Mouse (Mus musculus) naive thymus-derived CD4-positive, alpha-beta T cell, adult 2 months (primary cell): ENCODE measurements at regions not wholly inside any gene's neighbourhood (a gene's known extent, or its start where the extent isn't known, plus 50 kb on each side); places are given as distances from the start of the nearest gene placed in this dataset.

ENCODE experiments used
- DNase-seq: peaks from one replicate; pipeline ENCODE4 v3.0.0-alpha.2; 2011; ENCODE audit warnings: low read depth

DNA sequence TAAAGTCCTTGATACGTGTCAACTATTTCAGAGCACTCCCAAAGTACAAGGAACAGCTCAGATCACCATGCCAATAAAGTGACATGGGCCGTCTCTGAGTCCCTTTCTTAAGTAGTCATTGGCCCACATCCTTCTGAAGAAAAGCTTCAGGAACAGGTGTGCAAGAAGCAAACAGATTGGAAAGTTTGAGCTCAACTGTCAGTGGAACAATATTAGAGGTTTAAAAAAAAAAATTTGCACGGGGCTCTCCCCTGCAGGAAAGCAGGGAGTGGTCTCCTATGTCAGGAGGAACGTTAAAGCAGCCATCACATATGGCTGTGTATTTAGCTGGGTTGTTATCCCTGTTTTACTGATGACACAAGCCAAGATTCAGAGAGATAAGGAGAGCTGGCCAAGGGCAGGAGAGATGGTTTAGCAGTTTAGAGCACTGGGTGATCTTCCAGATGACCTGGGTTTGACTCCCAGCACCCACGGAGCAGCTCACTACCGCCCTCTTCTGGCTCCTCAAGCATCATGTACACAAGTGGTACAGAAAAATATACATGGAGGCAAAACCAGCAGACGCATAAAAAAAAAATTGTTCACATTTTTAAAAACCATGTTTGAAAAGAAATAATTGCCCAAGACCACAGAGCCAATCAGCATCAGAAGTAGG, 318.3 kb upstream of the Clint1 start:
- DNase-seq = no peak

DNA sequence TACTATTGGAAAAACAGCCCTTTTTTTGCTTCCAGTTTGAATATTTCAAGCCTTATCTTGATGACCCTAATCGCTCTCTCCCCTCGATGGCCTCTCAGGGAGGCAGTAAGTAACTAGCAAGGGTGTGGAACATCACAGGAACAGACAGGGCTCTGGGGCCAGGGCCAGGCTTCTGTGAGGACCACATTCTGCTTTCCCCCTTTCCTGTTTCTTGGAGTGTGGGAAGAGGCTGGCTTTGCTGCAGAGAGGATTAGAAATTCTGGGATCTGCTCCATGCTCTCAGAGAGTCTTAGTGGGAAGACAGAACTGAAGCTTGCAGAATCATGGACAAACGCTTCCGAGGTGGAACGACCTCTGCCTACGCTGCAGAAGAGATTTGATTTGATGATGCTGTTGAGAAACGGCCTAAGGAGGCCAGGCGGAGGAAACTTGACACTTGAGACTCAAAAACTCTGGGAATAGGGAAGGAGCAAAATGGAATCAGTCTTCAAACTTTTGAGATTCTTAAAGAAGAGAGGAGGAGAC, 316.3 kb upstream of the Clint1 start:
- no peak for DNase-seq

DNA sequence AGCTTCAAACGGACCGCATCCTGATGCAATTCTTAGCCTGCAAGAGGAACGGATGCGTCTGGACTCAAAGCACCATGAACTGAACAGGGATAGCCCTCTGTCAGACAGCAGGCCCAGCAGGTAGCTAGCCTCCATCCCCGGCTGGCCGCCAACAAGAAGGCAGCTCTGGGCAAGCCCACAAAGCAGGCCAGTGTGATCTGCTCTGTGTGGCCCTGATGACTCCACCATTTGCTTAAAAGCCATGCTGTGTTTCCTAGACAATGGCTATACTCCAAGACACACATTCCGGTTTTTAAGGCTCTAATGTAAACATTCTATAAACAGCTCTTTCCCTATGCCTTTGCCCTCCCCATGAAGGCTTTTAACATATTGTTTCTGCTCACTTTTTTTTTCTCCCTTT, 313.8 kb upstream of the Clint1 start:
- no peak for DNase-seq

DNA sequence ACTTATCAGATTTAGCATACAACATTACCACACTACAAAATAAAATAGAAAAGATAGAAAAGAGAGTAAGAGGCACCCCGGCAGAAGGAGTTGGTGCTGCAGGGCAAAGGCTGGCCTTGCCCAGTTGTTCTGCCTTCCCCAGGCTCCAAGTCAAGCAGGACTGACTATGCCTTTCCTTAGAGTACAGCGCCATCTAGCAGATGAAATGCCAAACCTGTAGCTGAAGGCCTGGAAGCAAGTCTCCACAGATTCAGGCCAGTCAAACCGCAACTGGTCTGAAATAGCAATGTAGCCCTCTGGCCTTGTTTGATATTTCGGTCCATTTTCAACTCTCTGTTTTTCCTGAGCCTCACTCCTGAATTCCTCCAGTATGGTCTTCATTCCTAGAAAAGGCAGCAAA, 312.4 kb upstream of the Clint1 start:
- no peak for DNase-seq

DNA sequence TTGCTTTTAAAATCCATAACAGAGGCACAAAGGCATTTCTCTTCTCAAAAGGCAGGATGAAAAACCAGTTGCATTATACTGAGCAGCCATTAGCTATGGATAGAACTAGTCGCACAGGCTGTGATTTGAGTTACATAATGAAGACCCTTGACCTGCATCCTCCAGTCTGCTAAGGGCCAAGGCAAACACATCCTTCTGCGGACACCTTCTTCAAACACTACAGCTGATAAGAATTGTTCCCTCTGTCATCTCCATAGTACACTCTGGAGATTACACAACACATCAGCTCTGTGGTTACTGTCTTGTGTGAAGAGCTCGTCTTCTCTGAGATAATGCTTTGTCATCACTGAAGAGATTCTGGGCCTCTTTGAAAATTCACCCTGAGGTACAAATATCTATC, 307.3 kb upstream of the Clint1 start:
- no peak for DNase-seq

DNA sequence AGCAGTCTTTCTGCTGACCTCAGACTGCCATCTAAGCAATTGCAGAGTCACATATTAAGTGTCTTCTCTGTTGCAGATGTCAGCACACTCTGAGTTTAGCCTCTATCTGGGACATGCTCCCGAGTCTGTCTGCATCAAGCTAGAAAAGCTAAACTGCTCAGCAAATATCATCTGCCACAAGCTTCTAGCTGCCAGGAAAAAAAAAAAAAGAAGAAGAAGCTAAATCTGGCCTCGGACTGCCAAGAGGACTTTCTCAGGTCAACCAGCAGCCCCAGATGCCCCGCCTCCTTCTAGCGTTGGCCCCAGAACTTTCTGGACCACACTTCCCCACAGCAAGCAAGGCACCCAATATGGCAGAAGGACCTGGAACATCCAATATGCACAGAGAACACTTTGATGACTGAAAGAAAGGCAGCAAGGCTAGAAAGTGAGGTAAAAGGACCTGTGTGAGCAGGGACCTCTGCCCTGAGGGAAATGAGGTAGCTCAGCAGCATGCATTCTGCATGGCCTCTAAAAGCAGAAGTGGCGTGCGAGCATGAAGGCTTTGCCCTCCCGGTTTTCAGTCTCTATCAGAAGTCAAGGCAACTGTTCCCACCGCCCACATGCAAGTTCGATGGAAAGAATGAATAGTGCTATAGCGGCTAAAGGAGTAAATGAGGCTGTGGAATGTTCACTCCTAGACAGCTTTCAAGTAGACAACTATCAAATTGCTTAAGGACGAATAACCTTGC, 305.8 kb upstream of the Clint1 start:
- no peak for DNase-seq

DNA sequence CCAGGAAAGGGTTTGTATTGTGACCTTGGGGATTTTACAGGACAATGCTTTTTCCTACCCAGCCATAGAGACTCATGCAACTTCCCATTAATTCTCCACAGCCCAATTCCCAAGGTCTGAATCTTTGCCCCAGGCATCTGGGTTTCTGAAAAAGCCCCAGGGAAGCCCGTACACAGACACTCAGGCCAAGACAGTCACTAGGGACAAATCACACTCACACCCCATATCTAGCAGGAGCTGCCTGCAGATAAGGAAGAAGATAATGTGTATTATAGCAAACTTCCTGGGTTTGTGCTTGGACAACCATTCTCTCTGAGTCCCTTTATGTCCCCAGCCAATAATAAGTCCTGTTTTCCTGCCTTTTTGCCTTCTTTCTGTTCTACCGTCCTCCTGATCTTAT, 305.0 kb upstream of the Clint1 start:
- DNase-seq = no peak

DNA sequence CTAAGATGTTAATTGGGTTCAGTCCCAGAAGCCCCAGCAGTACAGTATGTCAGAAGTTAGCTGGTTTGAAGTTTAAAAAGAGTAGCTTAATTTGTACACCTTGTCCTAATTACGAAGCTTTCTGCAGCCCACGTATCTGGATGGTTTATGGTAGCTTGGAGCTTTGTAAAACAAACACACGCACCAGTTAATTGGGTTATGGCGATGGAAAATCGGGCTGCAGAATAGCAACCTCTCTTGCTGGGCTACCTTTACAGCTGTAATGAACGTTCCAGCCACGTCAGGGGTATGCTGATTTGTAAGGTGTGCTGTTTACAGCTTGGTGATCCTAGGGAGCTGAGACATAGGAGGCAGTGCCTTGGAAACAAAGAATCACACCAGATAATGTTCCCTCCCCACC, 301.5 kb upstream of the Clint1 start:
- no peak for DNase-seq

DNA sequence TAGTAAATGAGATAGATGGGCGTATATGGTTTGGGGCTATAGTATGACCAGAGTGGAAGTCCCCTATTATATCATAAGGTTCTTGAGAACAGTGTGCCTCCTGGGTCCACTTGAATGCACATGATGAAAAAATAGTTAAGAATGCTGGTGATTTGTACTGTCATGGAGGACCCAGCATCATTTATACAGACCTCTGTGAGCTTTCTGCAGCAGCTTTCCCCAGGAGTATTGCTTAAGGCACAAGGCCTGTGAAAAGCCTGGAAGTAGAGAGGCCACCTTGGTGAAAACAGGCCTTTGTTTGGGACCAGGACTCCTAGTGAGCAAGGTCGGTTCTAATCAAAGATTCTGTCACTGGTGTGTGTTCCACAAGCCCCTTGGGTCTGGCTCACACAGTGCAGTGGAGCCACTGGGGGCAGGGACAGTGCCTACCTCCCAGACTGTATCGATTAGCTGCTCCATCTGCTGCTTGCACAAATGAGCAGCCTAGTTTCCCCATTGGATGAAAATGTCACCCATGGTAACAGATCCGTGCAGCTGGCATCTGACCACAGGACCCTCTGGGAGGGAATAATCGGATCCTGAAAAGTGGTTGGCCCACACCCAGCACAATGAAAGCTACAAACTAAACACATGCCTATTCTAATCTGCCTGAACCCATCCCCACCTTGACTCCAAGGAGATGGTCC, 274.2 kb upstream of the Clint1 start:
- no peak for DNase-seq

DNA sequence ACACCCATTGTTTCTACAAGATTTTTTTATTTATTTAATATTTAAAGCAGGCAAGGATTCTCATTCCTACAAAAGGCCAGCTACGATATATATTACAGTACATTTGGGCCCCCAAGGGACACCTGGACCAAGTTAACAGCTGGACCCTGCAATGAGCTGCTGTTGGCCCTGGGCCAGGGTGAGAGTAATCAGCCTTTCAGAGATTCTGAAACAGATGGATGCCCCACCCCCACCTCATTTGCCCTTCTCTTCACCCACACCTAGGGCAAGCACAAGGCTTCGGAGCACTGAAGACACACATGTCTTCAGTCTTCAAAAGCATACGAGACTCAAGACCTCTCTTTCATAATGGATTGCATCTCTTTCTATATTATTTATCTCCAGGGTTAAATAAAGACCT, 259.5 kb upstream of the Clint1 start:
- no peak for DNase-seq

DNA sequence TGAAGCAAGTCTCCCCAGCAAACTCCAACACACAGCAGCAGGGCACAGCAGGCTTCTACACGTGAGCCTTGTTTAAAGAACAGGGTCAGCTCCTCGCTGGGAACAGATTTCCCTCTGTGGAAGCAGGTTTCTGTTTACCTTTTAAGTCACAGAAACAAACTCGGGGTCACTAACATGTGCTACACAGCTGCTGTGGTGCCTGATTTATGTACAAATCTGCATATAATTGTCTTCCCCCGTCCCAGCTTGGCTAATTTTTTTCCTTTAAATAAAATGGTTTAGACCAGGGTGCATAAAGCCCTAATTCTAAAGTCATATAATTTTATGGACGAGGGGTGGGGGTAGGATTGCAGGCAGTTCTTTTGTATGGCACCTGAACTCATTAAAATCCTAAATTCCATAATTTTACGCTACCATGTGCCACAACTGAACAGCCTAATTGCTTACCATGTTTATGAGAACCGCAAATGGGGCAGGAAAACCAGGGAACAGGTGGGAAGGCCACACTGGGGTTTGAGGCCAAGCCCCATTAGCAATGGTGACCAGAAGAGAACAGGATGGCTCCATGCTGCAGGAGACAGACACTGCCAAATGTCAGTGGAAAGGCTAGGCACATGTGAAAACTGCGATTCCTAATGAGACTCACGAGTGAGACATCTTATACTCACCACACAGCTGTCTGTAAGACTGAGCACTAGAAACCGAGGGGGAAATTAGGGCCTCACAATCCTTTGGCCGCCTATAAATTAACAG, 258.8 kb upstream of the Clint1 start:
- no peak for DNase-seq

DNA sequence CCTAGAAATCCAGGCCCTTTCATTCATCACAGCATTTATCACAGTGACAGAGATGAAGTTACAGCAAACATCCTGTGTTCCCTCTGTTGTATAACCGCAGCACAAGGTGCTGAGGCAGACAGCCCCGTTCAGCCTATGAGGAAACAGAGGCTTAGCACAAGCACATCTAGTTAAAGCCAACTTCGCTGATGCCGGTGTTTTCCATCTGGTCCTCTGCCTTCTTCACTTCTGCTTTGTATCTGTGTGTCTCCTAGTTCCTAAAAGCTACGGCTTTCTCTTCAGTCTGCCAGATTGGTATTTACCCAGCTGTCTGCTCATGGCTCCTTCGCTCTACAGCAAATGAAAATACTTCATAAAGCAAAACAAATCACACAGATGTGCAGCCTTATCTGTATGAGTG, 256.5 kb upstream of the Clint1 start:
- DNase-seq = no peak

DNA sequence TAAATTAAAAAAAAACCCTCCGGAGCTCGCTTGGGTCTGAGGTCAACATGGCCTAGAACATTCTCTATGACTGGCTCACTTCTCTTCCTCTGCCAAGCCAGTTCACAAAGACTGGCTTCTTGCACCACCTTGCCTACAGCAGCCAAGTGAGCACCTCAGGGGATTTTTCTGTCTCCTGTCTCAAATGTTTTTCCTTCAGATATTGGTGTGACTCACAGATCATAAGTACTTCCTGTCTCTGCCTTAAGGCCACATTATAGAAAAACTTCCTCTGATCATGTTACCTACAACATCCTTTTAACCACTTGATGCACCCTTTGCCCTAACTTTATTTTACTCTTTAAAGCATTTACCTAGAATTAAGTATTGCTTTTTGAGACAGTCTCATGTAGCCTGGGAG, 230.0 kb upstream of the Clint1 start:
- DNase-seq = peak; percentile 28

DNA sequence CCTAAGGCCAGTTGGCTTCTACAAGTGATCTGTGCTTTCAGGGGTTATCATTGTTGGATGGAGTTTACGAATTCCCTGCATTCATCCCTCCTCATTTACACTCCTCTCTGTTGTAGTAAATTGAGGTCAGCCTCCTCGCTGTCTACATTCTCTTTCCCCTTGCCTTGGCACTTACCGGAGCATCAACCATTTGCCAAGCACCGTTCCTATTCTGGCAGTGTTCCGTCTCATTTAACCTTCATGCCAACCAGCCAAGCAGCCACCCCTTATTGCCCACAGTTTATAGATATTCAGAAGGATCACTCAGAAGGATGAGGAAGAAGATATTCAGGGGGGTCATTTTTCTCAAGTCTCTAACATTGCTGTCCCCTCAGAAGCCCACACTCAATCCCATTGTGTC, 229.2 kb upstream of the Clint1 start:
- DNase-seq = no peak

DNA sequence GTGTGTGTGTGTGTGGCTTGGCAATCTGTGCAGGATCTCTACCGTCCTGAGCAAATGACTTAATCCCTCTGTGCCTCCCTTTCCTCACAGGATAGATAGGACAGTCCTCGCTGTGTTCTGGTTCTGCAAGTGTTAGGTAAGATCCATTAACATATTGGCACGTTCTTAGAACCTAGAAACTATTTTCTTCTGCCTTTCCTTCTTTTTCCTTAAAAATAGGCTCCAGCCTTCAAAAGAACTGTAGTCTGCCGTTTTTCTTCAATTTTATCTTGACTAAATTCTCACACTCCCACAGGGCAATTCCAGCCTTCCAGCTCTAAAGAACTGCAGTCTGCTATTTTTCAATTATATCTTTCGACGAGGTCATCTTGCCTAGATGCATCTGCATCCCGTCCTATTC, 227.6 kb upstream of the Clint1 start:
- no peak for DNase-seq

DNA sequence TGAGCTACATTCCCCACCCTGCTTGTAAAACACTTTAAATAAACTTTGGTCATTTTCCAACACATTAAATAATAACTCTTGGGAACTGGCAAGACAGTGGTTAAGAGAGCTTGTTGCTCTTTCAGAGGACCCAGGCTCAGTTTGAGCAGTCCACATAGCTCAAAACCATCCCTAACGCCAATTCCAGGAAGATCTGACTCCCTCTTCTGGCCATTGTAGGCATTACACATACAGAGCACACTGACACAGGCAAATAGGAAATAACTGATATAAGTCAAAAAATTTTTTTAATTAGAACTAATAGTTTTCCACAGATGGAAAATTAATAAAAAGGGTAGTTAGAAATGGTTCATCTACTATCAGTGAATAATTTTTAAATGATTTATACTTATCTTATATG, 222.6 kb upstream of the Clint1 start:
- peak; percentile 19 for DNase-seq

DNA sequence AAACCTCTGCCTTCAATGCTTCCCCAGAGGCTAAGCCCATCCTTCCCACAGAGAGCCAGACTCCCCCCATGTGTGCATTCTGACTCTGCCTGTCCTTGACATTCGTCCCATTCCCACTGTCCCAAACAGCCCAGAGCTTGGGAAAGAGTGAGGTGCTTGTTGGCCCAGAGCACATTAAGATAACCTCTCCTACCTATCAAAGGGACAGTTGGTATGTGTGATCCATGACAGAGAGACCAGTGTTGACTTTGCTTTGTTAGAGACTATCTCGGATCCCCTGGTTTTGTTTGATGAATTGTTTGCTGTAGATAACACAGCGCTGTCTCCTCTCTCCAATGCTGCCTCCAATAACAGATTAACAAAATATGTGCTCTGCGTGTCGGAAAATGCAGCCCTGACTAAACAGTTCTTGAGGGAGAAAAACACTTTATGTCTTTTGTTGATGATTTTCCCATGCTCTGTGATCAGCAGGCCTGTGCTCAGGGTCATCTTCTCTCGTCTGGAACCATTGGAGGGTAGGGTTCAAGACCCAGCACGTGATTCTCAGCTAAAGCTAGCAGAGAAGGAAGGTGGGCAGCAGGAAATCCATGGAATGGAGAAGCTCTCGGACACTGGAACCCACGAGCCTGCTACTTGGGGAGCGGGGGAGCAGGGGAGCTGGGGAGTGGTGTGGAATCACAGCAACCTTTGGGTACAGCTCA, 217.2 kb upstream of the Clint1 start:
- no peak for DNase-seq

DNA sequence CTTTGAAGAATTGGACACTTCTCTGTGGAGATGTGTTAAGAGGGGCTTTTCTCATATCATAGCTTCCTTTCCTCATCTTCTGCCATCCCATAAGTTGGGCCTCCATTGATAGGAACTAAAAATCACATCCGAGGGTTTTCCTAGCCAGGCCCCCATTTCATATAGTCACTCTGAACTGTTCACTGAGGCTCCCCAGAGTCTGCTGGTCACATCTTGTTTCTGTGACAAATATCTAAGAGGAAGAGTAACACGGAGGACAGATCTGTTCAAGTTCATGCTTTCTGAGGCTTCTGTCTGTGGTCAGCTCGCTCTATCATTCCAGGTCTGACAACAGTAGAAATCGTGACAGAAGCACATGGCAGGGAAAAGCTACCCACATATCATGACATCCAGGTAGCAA, 216.0 kb upstream of the Clint1 start:
- DNase-seq = no peak

DNA sequence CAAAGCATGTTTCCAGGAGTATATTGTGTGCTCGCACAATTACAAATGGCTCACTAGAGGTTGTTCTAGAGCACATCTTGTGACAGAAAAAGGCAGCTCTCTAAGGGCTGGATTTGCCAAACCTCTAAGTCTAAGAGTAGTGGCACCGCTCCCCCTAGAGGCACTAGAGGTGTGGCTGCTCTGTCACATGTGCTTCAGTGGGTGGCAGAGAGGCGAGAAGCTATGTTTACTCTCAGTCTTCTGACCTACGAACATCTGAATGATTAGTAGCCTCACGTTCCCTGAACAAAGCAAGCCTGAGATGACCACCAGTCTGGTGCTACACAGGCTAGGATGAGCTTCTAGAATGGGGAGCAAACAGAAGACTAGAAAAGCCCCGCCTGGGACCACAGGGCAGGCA, 212.6 kb upstream of the Clint1 start:
- DNase-seq = no peak

DNA sequence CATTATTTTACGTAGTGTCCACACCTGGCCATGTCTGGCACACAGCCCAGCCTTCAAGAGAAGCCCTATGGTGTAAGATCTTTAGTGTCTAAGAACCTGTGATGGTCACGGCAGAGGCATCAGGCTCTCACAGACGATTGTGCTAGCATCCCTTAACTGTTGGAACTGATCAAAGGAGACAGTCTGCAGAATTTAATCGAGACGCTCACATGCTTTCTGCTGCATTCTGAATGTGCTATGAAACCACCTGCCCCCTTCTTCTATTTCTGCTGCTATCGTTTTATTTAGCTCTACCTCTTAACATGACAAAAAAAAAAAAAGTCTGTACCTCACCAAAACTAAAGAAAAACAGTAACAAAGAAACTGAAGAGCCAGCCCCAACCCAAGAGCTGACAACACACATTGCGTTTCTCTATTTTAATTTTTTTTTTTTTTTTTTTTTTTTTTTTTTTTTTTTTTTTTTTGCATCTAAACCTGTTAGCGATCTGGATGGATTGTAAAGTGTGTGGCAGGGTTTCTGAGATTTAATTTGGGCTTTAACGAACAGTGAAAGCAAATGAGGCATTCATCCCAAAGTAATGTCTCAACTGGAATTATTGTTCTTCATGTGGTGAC, 209.6 kb upstream of the Clint1 start:
- DNase-seq = no peak

DNA sequence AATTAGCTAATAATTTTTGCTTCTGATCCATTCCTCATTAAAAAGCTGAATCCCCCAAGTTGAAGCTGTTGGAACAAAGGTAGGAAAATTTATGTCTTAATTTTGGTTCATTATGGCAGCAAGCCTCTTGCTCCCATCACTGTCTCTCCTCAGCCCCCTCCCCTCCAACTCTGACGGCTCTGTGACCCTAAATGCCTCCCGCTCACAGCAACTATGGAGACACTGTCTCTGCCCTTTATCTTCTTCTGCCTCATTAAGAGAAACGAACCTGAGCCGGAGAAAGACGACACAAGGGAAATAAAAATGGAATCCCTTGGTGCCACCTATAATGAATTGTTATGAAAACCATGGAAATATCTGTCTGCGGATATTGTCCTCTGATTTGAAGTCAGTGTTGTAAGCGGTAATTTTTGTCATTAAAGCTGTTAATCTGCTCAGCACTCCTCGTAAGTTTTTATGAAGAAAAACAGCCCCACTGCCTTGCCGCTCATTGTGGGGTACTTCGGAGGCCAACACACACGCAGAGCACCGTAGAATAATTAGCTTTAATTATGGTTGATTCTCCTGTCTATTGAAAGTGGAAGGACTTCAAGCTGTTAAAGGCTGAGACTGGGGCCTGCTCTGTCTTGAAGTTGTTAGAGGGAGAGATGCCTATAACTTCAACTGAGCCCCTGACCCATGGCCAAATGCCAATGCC, 208.1 kb upstream of the Clint1 start:
- no peak for DNase-seq
